In genomic region chr16:58539490-58539889, GRCm38 (mm10) we compare ENCODE assay signal across 17 mouse cellular contexts. TPM values are rescaled to one million over a fixed set of nuclear protein-coding genes. Genes with fewer than 3 reads are reported as not detected.
DNase-seq lines count a peak whose midpoint lies in the region; ATAC-seq and TF ChIP-seq lines count a peak whose summit lies in the region.
"Had no signal": no experiment of that assay in that cellular context is flagged by ENCODE, and none has a peak within 500 bp of the region (broad histone marks: within the 10 kb centered on the region; RNA-seq: fewer than 3 reads in every experiment).

No protein-coding gene starts in this region.

- TF ChIP-seq POLR2A in small intestine, adult 2 months (IDR thresholded peaks at IDR 0.05; ENCODE audit: low read depth, low read length) = no peak

- no peak overlapping the region for H3K4me2 ChIP-seq in heart, embryonic 13.5 days
- no peak overlapping the region for H3K4me2 ChIP-seq in heart, embryonic 11.5 days
- no peak overlapping the region for H3K4me2 ChIP-seq in intestine, postnatal 0 days (replicated peaks; ENCODE audit: low read depth)
- H3K4me2 ChIP-seq: embryonic facial prominence, embryonic 12.5 days; forebrain, embryonic 15.5 days; hindbrain, embryonic 14.5 days had no signal

- no peak overlapping the region for H3K9ac ChIP-seq in heart, embryonic 13.5 days
- H3K9ac ChIP-seq in heart, embryonic 11.5 days (ENCODE audit: low read depth, low read length) = no peak overlapping the region
- H3K9ac ChIP-seq in intestine, postnatal 0 days (ENCODE audit: low read depth, low read length) = no peak overlapping the region
- H3K9ac ChIP-seq: embryonic facial prominence, embryonic 12.5 days; forebrain, embryonic 15.5 days; hindbrain, embryonic 14.5 days had no signal

- H3K27me3 ChIP-seq in heart, embryonic 13.5 days (replicated peaks) = no peaks in the 10 kb centered on the region
- H3K27me3 ChIP-seq in heart, embryonic 11.5 days (ENCODE audit: control insufficient read depth, insufficient read depth, low read length) = no peaks in the 10 kb centered on the region
- no peaks in the 10 kb centered on the region for H3K27me3 ChIP-seq in intestine, postnatal 0 days (replicated peaks; ENCODE audit: control insufficient read depth, insufficient read depth, low read length)
- no peaks in the 10 kb centered on the region for H3K27me3 ChIP-seq in small intestine, adult 2 months (ENCODE audit: control insufficient read depth, insufficient read depth, low read length)
- H3K27me3 ChIP-seq: embryonic facial prominence, embryonic 12.5 days; forebrain, embryonic 15.5 days had no signal

- H3K4me3 ChIP-seq in gastrocnemius, adult 2 months = no peak overlapping the region
- H3K4me3 ChIP-seq in heart, embryonic 13.5 days = no peak overlapping the region
- no peak overlapping the region for H3K4me3 ChIP-seq in heart, embryonic 11.5 days (ENCODE audit: low read depth, low read length)
- no peak overlapping the region for H3K4me3 ChIP-seq in intestine, postnatal 0 days (ENCODE audit: low read depth, low read length)
- no peak overlapping the region for H3K4me3 ChIP-seq in small intestine, adult 2 months (ENCODE audit: low read depth, low read length)
- H3K4me3 ChIP-seq: embryonic facial prominence, embryonic 12.5 days; forebrain, embryonic 15.5 days had no signal

- no peaks in the 10 kb centered on the region for H3K36me3 ChIP-seq in heart, embryonic 13.5 days
- H3K36me3 ChIP-seq in heart, embryonic 11.5 days (ENCODE audit: control insufficient read depth, insufficient read depth, low read length) = no peaks in the 10 kb centered on the region
- no peaks in the 10 kb centered on the region for H3K36me3 ChIP-seq in intestine, postnatal 0 days (ENCODE audit: control insufficient read depth, insufficient read depth)
- no peaks in the 10 kb centered on the region for H3K36me3 ChIP-seq in small intestine, adult 2 months (ENCODE audit: control insufficient read depth, insufficient read depth, low read length)
- H3K36me3 ChIP-seq: embryonic facial prominence, embryonic 12.5 days; forebrain, embryonic 15.5 days; G1E had no signal

- no peak for TF ChIP-seq CTCF in gastrocnemius, adult 2 months (IDR thresholded peaks at IDR 0.05)
- no peak for TF ChIP-seq CTCF in intestine, postnatal 0 days (IDR thresholded peaks at IDR 0.05; ENCODE audit: low read depth)
- no peak for TF ChIP-seq CTCF in small intestine, adult 2 months (IDR thresholded peaks at IDR 0.05; ENCODE audit: extremely low read depth, insufficient read length, insufficient replicate concordance, low read depth, low read length)

- no peak for ATAC-seq in heart, embryonic 13.5 days (ENCODE audit: extremely low read depth, insufficient number of reproducible peaks, low FRiP score, low TSS enrichment)
- no peak for ATAC-seq in heart, embryonic 11.5 days (replicated peaks; ENCODE audit: insufficient number of reproducible peaks, low FRiP score, low TSS enrichment)
- ATAC-seq in intestine, postnatal 0 days = peak; percentile 13; the same call in 1 of the 2 replicates
- ATAC-seq: CD4-positive, CD25-positive, alpha-beta regulatory T cell, adult 4 months; forebrain, embryonic 15.5 days had no signal

- 78% methylated on average over 1 of the region's 1 CpGs for WGBS in heart, embryonic 13.5 days
- WGBS in heart, embryonic 11.5 days (ENCODE audit: insufficient replicate concordance) = 70% methylated on average over 1 of the region's 1 CpGs
- 80% methylated on average over 1 of the region's 1 CpGs for WGBS in intestine, postnatal 0 days
- 71% methylated on average over 1 of the region's 1 CpGs for WGBS in small intestine, adult 2 months

- H3K4me1 ChIP-seq in heart, embryonic 13.5 days = peaks cover 33% of the 10 kb centered on the region
- peaks cover 11% of the 10 kb centered on the region for H3K4me1 ChIP-seq in heart, embryonic 11.5 days (ENCODE audit: control insufficient read depth, insufficient read depth, low read length)
- H3K4me1 ChIP-seq in intestine, postnatal 0 days (replicated peaks; ENCODE audit: control insufficient read depth, insufficient read depth, low read length) = peaks cover 3% of the 10 kb centered on the region; the same call in 1 of the 2 replicates
- peaks cover 7% of the 10 kb centered on the region for H3K4me1 ChIP-seq in small intestine, adult 2 months (ENCODE audit: control insufficient read depth, insufficient read depth, insufficient read length, low read length)
- H3K4me1 ChIP-seq: embryonic facial prominence, embryonic 12.5 days; forebrain, embryonic 15.5 days had no signal

- no peaks in the 10 kb centered on the region for H3K9me3 ChIP-seq in heart, embryonic 13.5 days
- H3K9me3 ChIP-seq in heart, embryonic 11.5 days (replicated peaks; ENCODE audit: control insufficient read depth, low read length) = no peaks in the 10 kb centered on the region
- no peaks in the 10 kb centered on the region for H3K9me3 ChIP-seq in intestine, postnatal 0 days (ENCODE audit: control insufficient read depth)
- H3K9me3 ChIP-seq: embryonic facial prominence, embryonic 12.5 days; forebrain, embryonic 15.5 days; G1E had no signal

- intact Hi-C loops in gastrocnemius, adult 2 months (cut with DNase I) = loop anchor here (5.0 kb wide), 1 partner anchor 58 kb away; no protein-coding TSS in a partner anchor
- intact Hi-C loops in gastrocnemius, postnatal 14 days (cut with DNase I; ENCODE audit: low total_unique reads) = no loop called here

- H3K27ac ChIP-seq in gastrocnemius, adult 2 months = peak overlapping the region; percentile 87
- peak overlapping the region; percentile 40; the same call in 1 of the 2 replicates for H3K27ac ChIP-seq in heart, embryonic 13.5 days (replicated peaks)
- no peak overlapping the region; the same call in 1 of the 2 replicates for H3K27ac ChIP-seq in heart, embryonic 11.5 days (ENCODE audit: low read depth, low read length)
- H3K27ac ChIP-seq in intestine, postnatal 0 days (ENCODE audit: low read depth, low read length) = no peak overlapping the region
- peak overlapping the region; percentile 37; the same call in 1 of the 2 replicates for H3K27ac ChIP-seq in small intestine, adult 2 months (ENCODE audit: insufficient read depth, low read depth, low read length)
- H3K27ac ChIP-seq: embryonic facial prominence, embryonic 12.5 days; forebrain, embryonic 15.5 days; hindbrain, embryonic 14.5 days had no signal

- no peak for DNase-seq in gastrocnemius, adult 2 months
- no peak for DNase-seq in gastrocnemius, postnatal 14 days
- DNase-seq in lung, adult 18-20 months = no peak
- DNase-seq: B cell, adult 2 months; cerebellum, adult 11 months; cerebellum, adult 9-10 months; cerebellum, postnatal 25 days; gastrocnemius, postnatal 10 days had no signal

RNA-seq across cellular contexts. Expression of gene St3gal6, which starts 15.4 kb away (rescaled TPM):
- total RNA-seq in gastrocnemius, adult 2 months (2021) = 100 to 1,000 TPM; 140 to 170 TPM
- 10 to 100 TPM; 45.5 to 50.0 TPM for total RNA-seq in gastrocnemius, postnatal 14 days (2021)
- 13.8 and 16.0 TPM in 2 replicates for polyA plus RNA-seq in heart, embryonic 13.5 days (2015; fragmentation: Nextera tagmentation; extraction: Ambion mirVana)
- polyA plus RNA-seq in heart, embryonic 11.5 days (2014; fragmentation: Nextera tagmentation; extraction: Ambion mirVana) = 17.1 and 17.7 TPM in 2 replicates
- polyA plus RNA-seq in intestine, postnatal 0 days (2015; fragmentation: Nextera tagmentation; extraction: Ambion mirVana) = 32.5 and 32.6 TPM in 2 replicates
- 11.1 and 18.6 TPM in 2 replicates for polyA plus RNA-seq in small intestine, adult 2 months (2012; rRNA removed)

Comparison
In these comparisons a context has a peak if more than half of its experiments do, and no peak if none do; other contexts are left out.
1. H3K27ac ChIP-seq: peak in gastrocnemius, adult 2 months (single experiment), heart, embryonic 13.5 days (single experiment) and small intestine, adult 2 months (single experiment); none in heart, embryonic 11.5 days (single experiment) and intestine, postnatal 0 days (single experiment).